Mouse (Mus musculus): ENCODE results near the gene Olfr345. TPM values are rescaled to one million over a fixed set of nuclear protein-coding genes. Genes with fewer than 3 reads are reported as not detected.

The Olfr345 gene
- not detected in 2 replicates for polyA plus RNA-seq (2014; fragmentation: Nextera tagmentation; extraction: Ambion mirVana)

- 59% methylated on average over 1 of the region's 1 CpGs for WGBS
Observed at GRCm38 (mm10) chr2:36639741-36640140, at the start of gene Olfr345. TSS of gene Olfr345 (plus strand) at chr2:36640041.

GRCm38 (mm10) chr2:36685488-36685887, 45.6 kb downstream of the Olfr345 start, which contains the start of gene Olfr346:
TSS of gene Olfr346 (plus strand) at chr2:36685788.
- Histone ChIP-seq H3K4me2 (ENCODE audit: low read depth, severe bottlenecking) (no peak within 1 kb of the TSS), H3K4me1 (ENCODE audit: control insufficient read depth, insufficient read depth, low read length) (no peaks in the 10 kb centered on the region), H3K9ac (ENCODE audit: low read length) (no peak within 1 kb of the TSS), H3K36me3 (ENCODE audit: control insufficient read depth, insufficient read depth, low read length) (no peaks in the 10 kb centered on the region), H3K9me3 (ENCODE audit: control insufficient read depth, low read length) (0 out of 2 replicates have a peak, but pooled peaks cover 3% of the 10 kb centered on the region), H3K27ac (replicated peaks; ENCODE audit: low read depth, low read length) (no peak within 1 kb of the TSS), H3K27me3 (ENCODE audit: control insufficient read depth, insufficient read depth, low read length) (no peaks in the 10 kb centered on the region), H3K4me3 (ENCODE audit: low read depth, low read length) (no peak within 1 kb of the TSS)
- DNase-seq (ENCODE audit: low spot score), result no peak
- no peak for ATAC-seq (ENCODE audit: insufficient number of reproducible peaks, low FRiP score, low TSS enrichment, low read depth)
- WGBS, result 86% methylated on average over 1 of the region's 1 CpGs

More at GRCm38 (mm10) chr2:36639741-36640140, at the start of gene Olfr345:
- H3K4me1 ChIP-seq (ENCODE audit: control insufficient read depth, insufficient read depth, low read length), result no peaks in the 10 kb centered on the region
- H3K4me2 ChIP-seq (ENCODE audit: low read depth, severe bottlenecking), result no peak within 1 kb of the TSS
- H3K4me3 ChIP-seq (ENCODE audit: low read depth, low read length), result no peak within 1 kb of the TSS
- no peak within 1 kb of the TSS for H3K27ac ChIP-seq (replicated peaks; ENCODE audit: low read depth, low read length)
- H3K9ac ChIP-seq (ENCODE audit: low read length), result no peak within 1 kb of the TSS
- no peaks in the 10 kb centered on the region for H3K36me3 ChIP-seq (ENCODE audit: control insufficient read depth, insufficient read depth, low read length)
- H3K27me3 ChIP-seq (ENCODE audit: control insufficient read depth, insufficient read depth, low read length), result no peaks in the 10 kb centered on the region
- ATAC-seq (ENCODE audit: insufficient number of reproducible peaks, low FRiP score, low TSS enrichment, low read depth) (no peak), DNase-seq (ENCODE audit: low spot score) (no peak)
- H3K9me3 ChIP-seq (ENCODE audit: control insufficient read depth, low read length), result peaks cover 3% of the 10 kb centered on the region; the same call in 1 of the 2 replicates

Other genes starting within 250 kb of the Olfr345 start
- not detected in 2 replicates for gene Olfr339, start 221.1 kb upstream of the Olfr345 start, polyA plus RNA-seq (2014; fragmentation: Nextera tagmentation; extraction: Ambion mirVana)
- gene Olfr340, start 187.5 kb upstream of the Olfr345 start, polyA plus RNA-seq (2014; fragmentation: Nextera tagmentation; extraction: Ambion mirVana), result not detected in 2 replicates
- gene Olfr341, start 157.6 kb upstream of the Olfr345 start, polyA plus RNA-seq (2014; fragmentation: Nextera tagmentation; extraction: Ambion mirVana), result not detected in 2 replicates
- not detected in 2 replicates for gene Olfr342, start 115.0 kb upstream of the Olfr345 start, polyA plus RNA-seq (2014; fragmentation: Nextera tagmentation; extraction: Ambion mirVana)
- not detected in 2 replicates for gene Olfr344, start 73.4 kb upstream of the Olfr345 start, polyA plus RNA-seq (2014; fragmentation: Nextera tagmentation; extraction: Ambion mirVana)
- not detected in 2 replicates for gene Olfr346, start 45.7 kb downstream of the Olfr345 start, polyA plus RNA-seq (2014; fragmentation: Nextera tagmentation; extraction: Ambion mirVana)
- not detected in 2 replicates for gene Olfr347, start 91.9 kb downstream of the Olfr345 start, polyA plus RNA-seq (2014; fragmentation: Nextera tagmentation; extraction: Ambion mirVana)
- gene Olfr348, start 144.2 kb downstream of the Olfr345 start, polyA plus RNA-seq (2014; fragmentation: Nextera tagmentation; extraction: Ambion mirVana), result not detected in 2 replicates
- gene Olfr50, start 150.5 kb downstream of the Olfr345 start, polyA plus RNA-seq (2014; fragmentation: Nextera tagmentation; extraction: Ambion mirVana), result not detected in 2 replicates
- not detected in 2 replicates for gene Olfr3, start 177.0 kb downstream of the Olfr345 start, polyA plus RNA-seq (2014; fragmentation: Nextera tagmentation; extraction: Ambion mirVana)
- not detected in 2 replicates for gene Olfr350, start 206.3 kb downstream of the Olfr345 start, polyA plus RNA-seq (2014; fragmentation: Nextera tagmentation; extraction: Ambion mirVana)
- gene Olfr351, start 222.6 kb downstream of the Olfr345 start, polyA plus RNA-seq (2014; fragmentation: Nextera tagmentation; extraction: Ambion mirVana), result not detected in 2 replicates
- not detected in 2 replicates for gene Olfr352, start 228.4 kb downstream of the Olfr345 start, polyA plus RNA-seq (2014; fragmentation: Nextera tagmentation; extraction: Ambion mirVana)

Measured in limb, embryonic 11.5 days (tissue).